Mouse (Mus musculus) small intestine, adult 2 months (tissue): Measurements from ENCODE around the gene Ccl22.

ENCODE experiments used
- CTCF ChIP-seq: fragments of 200-500 bp; IDR thresholded peaks from 2 replicates; pipeline ENCODE4 v1.5.1; 2012; ENCODE audit warnings: low read depth, mild to moderate bottlenecking, control low read depth, inconsistent platforms, low read length, moderate library complexity, mixed read lengths; ENCODE audit not compliant: insufficient replicate concordance, insufficient read length; ENCODE audit errors: extremely low read depth
- POLR2A ChIP-seq: fragments of 200-500 bp; IDR thresholded peaks from 2 replicates; pipeline ENCODE4 v1.6.1; 2012; ENCODE audit warnings: low read depth, mild to moderate bottlenecking, control low read depth, inconsistent platforms, low read length, moderate library complexity

DNA sequence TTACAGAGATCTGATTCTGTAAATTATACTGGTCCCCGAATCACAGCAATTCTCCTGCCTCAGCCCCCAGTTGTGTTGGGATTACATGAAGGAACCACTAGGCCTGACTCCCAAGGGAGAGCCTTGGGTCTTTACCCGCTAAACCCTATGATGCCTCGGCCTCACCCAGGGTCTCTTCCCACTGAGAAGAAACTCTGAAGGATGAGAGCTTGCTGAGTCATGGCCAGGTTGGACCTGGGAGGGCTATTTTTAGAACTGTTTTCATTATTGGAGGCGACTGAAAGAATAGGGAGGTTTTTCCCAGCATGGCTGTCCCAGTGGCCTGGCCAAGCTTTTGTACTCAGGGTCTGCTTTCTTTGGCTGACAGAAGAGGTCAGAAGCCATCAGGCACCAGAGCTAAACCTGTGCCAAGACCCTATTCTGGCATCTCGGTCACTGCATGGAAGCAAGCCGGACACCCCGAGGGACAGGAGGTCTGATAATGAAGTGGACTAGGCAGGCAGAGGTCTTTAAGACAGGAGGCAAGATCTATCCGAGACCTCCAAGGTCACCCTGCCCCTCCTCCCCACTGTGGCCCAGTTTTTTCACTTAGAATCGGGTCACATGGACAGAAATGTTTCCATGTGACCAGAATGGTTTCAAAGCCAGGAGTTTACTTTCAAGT, 38.5 kb upstream of the Ccl22 start:
- TF ChIP-seq CTCF: no peak
- TF ChIP-seq POLR2A: no peak
